Mouse (Mus musculus) small intestine, adult 2 months (tissue): ENCODE data around the gene Tmem139.
A peak's percentile ranks its signal among the peaks of the same experiment; 100 is the strongest.

Experiments used
- CTCF ChIP-seq: fragments of 200-500 bp; IDR thresholded peaks from 2 replicates; pipeline ENCODE4 v1.5.1; 2012; ENCODE audit warnings: low read depth, mild to moderate bottlenecking, control low read depth, inconsistent platforms, low read length, moderate library complexity, mixed read lengths; ENCODE audit not compliant: insufficient replicate concordance, insufficient read length; ENCODE audit errors: extremely low read depth
- POLR2A ChIP-seq: fragments of 200-500 bp; IDR thresholded peaks from 2 replicates; pipeline ENCODE4 v1.6.1; 2012; ENCODE audit warnings: low read depth, mild to moderate bottlenecking, control low read depth, inconsistent platforms, low read length, moderate library complexity

DNA sequence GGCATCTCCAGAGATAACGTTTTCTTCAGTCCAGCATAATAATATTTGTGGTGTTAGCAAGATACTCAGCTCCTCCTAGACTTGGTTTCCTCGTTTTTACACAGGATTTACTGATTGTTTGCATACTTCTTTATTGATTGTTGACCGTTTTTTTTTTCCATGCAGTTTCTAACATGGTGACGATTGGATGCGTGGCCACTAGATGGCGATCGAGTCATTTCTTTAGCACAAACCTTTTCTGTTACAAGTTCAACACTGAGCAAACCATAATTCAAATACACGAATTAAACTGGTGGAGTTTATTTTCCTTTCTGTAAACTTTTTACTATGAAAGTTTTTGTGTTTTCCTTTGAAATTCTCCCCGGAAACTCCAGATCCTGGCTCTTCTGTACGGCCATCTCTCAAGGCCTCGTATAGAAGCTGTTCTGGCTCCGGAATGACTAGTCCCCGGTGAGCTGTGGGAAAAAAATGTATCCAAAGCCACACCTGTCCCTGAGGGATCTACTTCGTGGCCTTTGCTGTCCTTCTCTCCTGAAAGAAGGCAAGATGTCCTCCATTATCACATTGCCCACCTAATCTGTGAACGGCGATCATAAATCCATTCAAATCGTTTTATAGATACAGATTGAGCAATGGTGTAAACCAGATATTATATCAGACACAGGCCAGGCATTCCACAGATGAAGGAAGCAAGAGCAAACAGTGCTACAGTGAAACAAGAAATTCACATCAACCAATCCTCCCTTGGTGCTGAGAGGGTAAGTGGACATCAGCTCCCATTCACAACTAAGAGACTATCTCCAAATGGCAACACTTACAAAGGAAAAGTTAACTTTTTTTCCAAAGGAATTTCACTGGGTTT is 34.3 kb upstream of the Tmem139 start:
- TF ChIP-seq CTCF = peak; percentile 19; the same call in 1 of the 2 replicates
- no peak for TF ChIP-seq POLR2A
